ENCODE assay signal across 8 mouse cellular contexts in the genomic region with DNA sequence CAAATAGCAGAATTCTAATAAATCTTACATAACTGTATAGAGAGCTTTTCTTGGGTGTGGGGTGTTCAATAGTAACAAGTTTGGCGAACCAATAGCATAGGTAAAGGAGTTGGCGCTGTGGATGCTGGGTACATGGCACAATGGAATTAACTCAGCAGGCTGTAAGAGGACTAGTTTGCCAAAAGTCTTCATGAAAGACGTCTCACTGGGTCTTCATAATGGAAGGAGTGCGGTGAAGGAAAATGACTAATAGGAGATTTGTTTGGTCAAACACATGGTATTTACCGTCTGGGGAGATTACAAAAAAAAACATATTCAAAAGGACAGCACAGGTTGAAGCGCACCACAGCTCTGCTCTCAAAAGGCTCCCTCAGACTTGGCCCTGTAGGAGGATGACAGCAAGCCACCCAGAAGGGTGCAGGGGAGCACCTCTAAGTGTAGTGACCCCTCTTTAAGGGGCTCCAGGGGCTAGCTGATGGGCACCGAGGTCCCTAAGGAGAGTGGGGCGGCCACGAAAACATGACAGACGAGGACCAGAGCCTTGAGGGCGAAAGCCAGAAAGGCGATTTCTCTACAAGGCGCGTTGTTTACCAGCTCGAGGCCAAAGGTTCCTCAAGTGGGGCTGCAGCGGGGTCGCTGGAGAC. TPM values are rescaled to one million over a fixed set of nuclear protein-coding genes. Genes with fewer than 3 reads are reported as not detected.
DNase-seq lines count a peak whose midpoint lies in the region; ATAC-seq and TF ChIP-seq lines count a peak whose summit lies in the region.

No protein-coding gene starts in this region.

- H3K36me3 ChIP-seq in heart, embryonic 16.5 days (ENCODE audit: control insufficient read depth, insufficient read depth): no peaks in the 10 kb centered on the region
- H3K36me3 ChIP-seq in G1E (replicated peaks): no peaks in the 10 kb centered on the region
- no peaks in the 10 kb centered on the region; the same call in 1 of the 2 replicates for H3K36me3 ChIP-seq in erythroblast, embryonic 14.5 days (ENCODE audit: control insufficient read depth)
- H3K36me3 ChIP-seq in limb, embryonic 14.5 days (ENCODE audit: control insufficient read depth, insufficient read depth, low read length): no peaks in the 10 kb centered on the region
- H3K36me3 ChIP-seq in stomach, embryonic 15.5 days: no peaks in the 10 kb centered on the region

- no peaks in the 10 kb centered on the region for H3K9me3 ChIP-seq in heart, embryonic 16.5 days (replicated peaks; ENCODE audit: control insufficient read depth, low read length)
- H3K9me3 ChIP-seq in G1E (replicated peaks): no peaks in the 10 kb centered on the region
- H3K9me3 ChIP-seq in erythroblast, embryonic 14.5 days (ENCODE audit: control insufficient read depth, low read length): no peaks in the 10 kb centered on the region
- H3K9me3 ChIP-seq in limb, embryonic 14.5 days (ENCODE audit: control insufficient read depth, low read length): no peaks in the 10 kb centered on the region
- H3K9me3 ChIP-seq in stomach, embryonic 15.5 days: no peaks in the 10 kb centered on the region

- TF ChIP-seq CTCF in G1E (IDR thresholded peaks at IDR 0.05; ENCODE audit: low read depth, low read length): no peak

- 17% methylated on average over 17 of the region's 17 CpGs for WGBS in heart, embryonic 16.5 days
- 19% methylated on average over 17 of the region's 17 CpGs for WGBS in limb, embryonic 14.5 days
- WGBS in stomach, embryonic 15.5 days: 18% methylated on average over 17 of the region's 17 CpGs

- H3K4me2 ChIP-seq in heart, embryonic 16.5 days (ENCODE audit: low read depth, low read length): peak overlapping the region; percentile 81
- H3K4me2 ChIP-seq in limb, embryonic 14.5 days (replicated peaks; ENCODE audit: low read depth, low read length, severe bottlenecking): peak overlapping the region; percentile 62
- H3K4me2 ChIP-seq in stomach, embryonic 15.5 days: peak overlapping the region; percentile 91

- no peaks in the 10 kb centered on the region for H3K27me3 ChIP-seq in heart, embryonic 16.5 days (ENCODE audit: control insufficient read depth, insufficient read depth, low read length)
- no peaks in the 10 kb centered on the region; the same call in 1 of the 2 replicates for H3K27me3 ChIP-seq in G1E (ENCODE audit: insufficient read depth, low read length)
- no peaks in the 10 kb centered on the region for H3K27me3 ChIP-seq in erythroblast, embryonic 14.5 days (ENCODE audit: control insufficient read depth)
- H3K27me3 ChIP-seq in limb, embryonic 14.5 days (ENCODE audit: control insufficient read depth, insufficient read depth, low read length): no peaks in the 10 kb centered on the region
- no peaks in the 10 kb centered on the region for H3K27me3 ChIP-seq in stomach, embryonic 15.5 days (replicated peaks)

- peak overlapping the region; percentile 96 for H3K4me3 ChIP-seq in heart, embryonic 16.5 days (ENCODE audit: low read length)
- H3K4me3 ChIP-seq in G1E (ENCODE audit: low read depth, low read length): peak overlapping the region; percentile 89
- H3K4me3 ChIP-seq in erythroblast, embryonic 14.5 days (replicated peaks): peak overlapping the region; percentile 99
- H3K4me3 ChIP-seq in limb, embryonic 14.5 days (replicated peaks; ENCODE audit: low read length): peak overlapping the region; percentile 97
- peak overlapping the region; percentile 89 for H3K4me3 ChIP-seq in stomach, embryonic 15.5 days (replicated peaks)

- 0 out of 2 replicates have a peak, but pooled peaks have one; percentile 8 for ATAC-seq in heart, embryonic 16.5 days (replicated peaks; ENCODE audit: extremely low read depth, insufficient read depth, low FRiP score)
- no peak for ATAC-seq in G1E (ENCODE audit: extremely low read depth, insufficient number of reproducible peaks, low FRiP score, poor library complexity, severe bottlenecking)
- peak; percentile 5; the same call in 1 of the 2 replicates for ATAC-seq in limb, embryonic 14.5 days (ENCODE audit: low FRiP score, low read depth)
- ATAC-seq in stomach, embryonic 15.5 days (ENCODE audit: insufficient read depth, low FRiP score, low read depth): 0 out of 2 replicates have a peak, but pooled peaks have one; percentile 30

- H3K27ac ChIP-seq in heart, embryonic 16.5 days (ENCODE audit: low read length): peak overlapping the region; percentile 98
- H3K27ac ChIP-seq in limb, embryonic 14.5 days (replicated peaks; ENCODE audit: low read depth, low read length): peak overlapping the region; percentile 99
- peak overlapping the region; percentile 98 for H3K27ac ChIP-seq in stomach, embryonic 15.5 days

- DNase-seq in heart, postnatal 25 days (ENCODE audit: low spot score): no peak
- no peak for DNase-seq in G1E (ENCODE audit: low spot score)
- DNase-seq in limb, embryonic 14.5 days (ENCODE audit: low spot score): no peak
- no peak for DNase-seq in layer of hippocampus, postnatal 10 days (ENCODE audit: low spot score in 2 of 2)
- DNase-seq in spleen, postnatal 10 days (ENCODE audit: low spot score in 2 of 2): no peak

- peak overlapping the region; percentile 100 for H3K9ac ChIP-seq in heart, embryonic 16.5 days (ENCODE audit: low read length)
- H3K9ac ChIP-seq in limb, embryonic 14.5 days (ENCODE audit: low read depth, low read length, severe bottlenecking): peak overlapping the region; percentile 99
- H3K9ac ChIP-seq in stomach, embryonic 15.5 days: peak overlapping the region; percentile 95

- peaks cover 25% of the 10 kb centered on the region for H3K4me1 ChIP-seq in heart, embryonic 16.5 days (ENCODE audit: control insufficient read depth, insufficient read depth, low read length)
- peaks cover 27% of the 10 kb centered on the region for H3K4me1 ChIP-seq in G1E (ENCODE audit: insufficient read depth, low read depth, low read length)
- peaks cover 35% of the 10 kb centered on the region for H3K4me1 ChIP-seq in erythroblast, embryonic 14.5 days (ENCODE audit: control insufficient read depth)
- H3K4me1 ChIP-seq in limb, embryonic 14.5 days (ENCODE audit: control insufficient read depth, insufficient read depth, low read length): peaks cover 25% of the 10 kb centered on the region
- H3K4me1 ChIP-seq in stomach, embryonic 15.5 days: peaks cover 23% of the 10 kb centered on the region; the same call in 1 of the 2 replicates

- intact Hi-C loops in heart, postnatal 25 days (cut with DNase I): no loop called here

- TF ChIP-seq POLR2A in limb, embryonic 14.5 days (IDR thresholded peaks at IDR 0.05; ENCODE audit: borderline replicate concordance, extremely low read depth, insufficient read depth, insufficient read length): no peak

RNA-seq across cellular contexts. Expression of gene Usp47, which starts 0.7 kb away (rescaled TPM):
- polyA plus RNA-seq in heart, embryonic 16.5 days (2015; fragmentation: Nextera tagmentation; extraction: Ambion mirVana): 56.4 and 62.7 TPM in 2 replicates
- 10 to 100 TPM; 74.6 to 78.0 TPM for total RNA-seq in heart, postnatal 25 days (2021)
- total RNA-seq in G1E (2014; fragmentation: Nextera tagmentation) (78.0 and 88.4 TPM in 2 replicates), G1E (2017) (82.0 and 95.9 TPM in 2 replicates)
- 5.6 and 6.4 TPM in 2 replicates for polyA plus RNA-seq in G1E (2012)
- polyA plus RNA-seq in erythroblast, embryonic 14.5 days (2012): 0.14 and 0.23 TPM in 2 replicates
- 42.0 and 51.9 TPM in 2 replicates for polyA plus RNA-seq in limb, embryonic 14.5 days (2012; rRNA removed)
- polyA plus RNA-seq in limb, embryonic 14.5 days (2014; fragmentation: Nextera tagmentation; extraction: Ambion mirVana): 81.2 and 89.5 TPM in 2 replicates
- polyA plus RNA-seq in stomach, embryonic 15.5 days (2015; fragmentation: Nextera tagmentation; extraction: Ambion mirVana): 59.2 and 60.5 TPM in 2 replicates
- total RNA-seq in layer of hippocampus, postnatal 10 days (2021): 10 to 100 TPM; 76.3 to 77.2 TPM
